Mouse (Mus musculus): ENCODE measurements around the gene Rasgrp3.

Gene Rasgrp3

GRCm38 (mm10) chr17:75506708-75507641, 71.3 kb downstream of the Rasgrp3 start:
- DNase-seq: no peak

- no peak for DNase-seq
Measured at GRCm38 (mm10) chr17:75509257-75509656, 73.6 kb downstream of the Rasgrp3 start.

- no peak for DNase-seq
Measured at GRCm38 (mm10) chr17:75516591-75516990, 80.9 kb downstream of the Rasgrp3 start.

GRCm38 (mm10) chr17:75518181-75518901, 82.6 kb downstream of the Rasgrp3 start:
- no peak for DNase-seq

- DNase-seq: no peak
Measured at GRCm38 (mm10) chr17:75519239-75519900, 83.7 kb downstream of the Rasgrp3 start.

GRCm38 (mm10) chr17:75521236-75521842, 85.6 kb downstream of the Rasgrp3 start:
- no peak for DNase-seq

GRCm38 (mm10) chr17:75522347-75523065, 86.8 kb downstream of the Rasgrp3 start:
- no peak for DNase-seq

- no peak for DNase-seq
Measured at GRCm38 (mm10) chr17:75523812-75524211, 88.1 kb downstream of the Rasgrp3 start.

GRCm38 (mm10) chr17:75526411-75526810, 90.7 kb downstream of the Rasgrp3 start:
- DNase-seq: no peak

GRCm38 (mm10) chr17:75529222-75529935, 93.7 kb downstream of the Rasgrp3 start:
- no peak for DNase-seq

- no peak for DNase-seq
Measured at GRCm38 (mm10) chr17:75532469-75532986, 96.8 kb downstream of the Rasgrp3 start.

GRCm38 (mm10) chr17:75534314-75535020, 98.8 kb downstream of the Rasgrp3 start:
- no peak for DNase-seq

- DNase-seq: no peak
Measured at GRCm38 (mm10) chr17:75535612-75536011, 99.9 kb downstream of the Rasgrp3 start.

GRCm38 (mm10) chr17:75536396-75537049, 100.8 kb downstream of the Rasgrp3 start:
- no peak for DNase-seq

GRCm38 (mm10) chr17:75537050-75537445, 101.4 kb downstream of the Rasgrp3 start:
- DNase-seq: no peak

GRCm38 (mm10) chr17:75538431-75538830, 102.7 kb downstream of the Rasgrp3 start:
- DNase-seq: no peak

GRCm38 (mm10) chr17:75539130-75539529, 103.4 kb downstream of the Rasgrp3 start:
- DNase-seq: no peak

GRCm38 (mm10) chr17:75539841-75540240, 104.1 kb downstream of the Rasgrp3 start:
- no peak for DNase-seq

GRCm38 (mm10) chr17:75543434-75543833, 107.7 kb downstream of the Rasgrp3 start:
- DNase-seq: no peak

GRCm38 (mm10) chr17:75544262-75544661, 108.6 kb downstream of the Rasgrp3 start:
- DNase-seq: no peak

Measured in cerebellum, adult 8-10 months (tissue).